Mouse (Mus musculus) MEL (cell line): Measurements from ENCODE around the gene Abcd1. TPM values are rescaled to one million over a fixed set of nuclear protein-coding genes. Genes with fewer than 3 reads are reported as not detected.

ENCODE experiments used
- DNase-seq: peaks from one replicate; pipeline ENCODE4 v3.0.0; 2011; ENCODE audit warnings: low read depth, low spot score
- H3K27ac ChIP-seq: 2 replicates; pipeline ENCODE4 v1.5.1; 2012; ENCODE audit warnings: low read depth, mild to moderate bottlenecking, control low read depth, low read length, moderate library complexity; ENCODE audit not compliant: control insufficient read depth
- H3K27me3 ChIP-seq, 2 experiments: fragments of 150-350 bp in 1 of 2; sonication (generic) in 1 of 2; 2 replicates each; pipeline ENCODE4 v1.6.1; 2012; ENCODE audit warnings: low read length in 2 of 2, mild to moderate bottlenecking in 2 of 2, improper control_type of control experiment in 1 of 2, moderate library complexity in 1 of 2; ENCODE audit not compliant: insufficient read depth in 2 of 2, control insufficient read depth in 1 of 2
- H3K36me3 ChIP-seq, 2 experiments: 2 replicates each; pipeline ENCODE4 v1.6.1; 2012 to 2014; ENCODE audit warnings: low read length in 2 of 2, improper control_type of control experiment in 1 of 2, inconsistent platforms in 1 of 2, mild to moderate bottlenecking in 1 of 2; ENCODE audit not compliant: insufficient read depth in 2 of 2, control insufficient read depth in 1 of 2
- H3K4me1 ChIP-seq, 2 experiments: fragments of 150-350 bp in 1 of 2; sonication (generic) in 1 of 2; 2 replicates each; pipeline ENCODE4 v1.6.1; 2012; ENCODE audit warnings: low read length in 2 of 2, improper control_type of control experiment in 1 of 2, mild to moderate bottlenecking in 1 of 2; ENCODE audit not compliant: insufficient read depth in 2 of 2, control insufficient read depth in 1 of 2
- H3K4me3 ChIP-seq, 2 experiments: fragments of 150-350 bp in 1 of 2; sonication (generic) in 1 of 2; 2 replicates each; pipeline ENCODE4 v1.5.1; 2012; ENCODE audit warnings: low read depth in 2 of 2, low read length in 2 of 2, mild to moderate bottlenecking in 2 of 2, moderate library complexity in 2 of 2, control low read depth in 1 of 2, improper control_type of control experiment in 1 of 2; ENCODE audit not compliant: control insufficient read depth in 1 of 2, insufficient read depth in 1 of 2
- H3K79me2 ChIP-seq: 2 replicates; pipeline ENCODE4 v1.6.1; 2012; ENCODE audit warnings: mild to moderate bottlenecking, low read length, moderate library complexity; ENCODE audit not compliant: control insufficient read depth, poor library complexity, insufficient read depth
- H3K9ac ChIP-seq: 2 replicates; pipeline ENCODE4 v1.6.1; 2012; ENCODE audit warnings: low read depth, mild to moderate bottlenecking, control low read depth, low read length, moderate library complexity; ENCODE audit not compliant: control insufficient read depth, poor library complexity, severe bottlenecking
- H3K9me3 ChIP-seq: fragments of 150-350 bp; sonication (generic); replicated peaks from 2 replicates; pipeline ENCODE4 v1.6.1; 2012; ENCODE audit warnings: mild to moderate bottlenecking, low read length, improper control_type of control experiment, moderate library complexity; ENCODE audit not compliant: insufficient read depth
- CHD2 ChIP-seq: IDR thresholded peaks from 2 replicates; pipeline ENCODE4 v1.6.1; 2011; ENCODE audit warnings: low read length, improper control_type of control experiment
- CTCF ChIP-seq, 3 experiments: IDR thresholded peaks in 2 of 3; conservative IDR thresholded peaks in 1 of 3; 2 replicates each; pipeline ENCODE4 v1.5.1; 2011 to 2012; ENCODE audit warnings: low read length in 3 of 3, low read depth in 2 of 3, mild to moderate bottlenecking in 2 of 3, improper control_type of control experiment in 1 of 3, inconsistent platforms in 1 of 3, mixed read lengths in 1 of 3, moderate library complexity in 1 of 3; ENCODE audit not compliant: control insufficient read depth in 1 of 3, insufficient read depth in 1 of 3, poor library complexity in 1 of 3, severe bottlenecking in 1 of 3
- E2F4 ChIP-seq: IDR thresholded peaks from 2 replicates; pipeline ENCODE4 v1.6.1; 2011; ENCODE audit warnings: low read depth, low read length, improper control_type of control experiment, borderline replicate concordance
- ELF1 ChIP-seq: IDR thresholded peaks from 2 replicates; pipeline ENCODE4 v1.6.1; 2014; ENCODE audit warnings: low read depth, mild to moderate bottlenecking, inconsistent platforms, low read length, improper control_type of control experiment, moderate library complexity
- GABPA ChIP-seq: IDR thresholded peaks from 2 replicates; pipeline ENCODE4 v1.6.1; 2012; ENCODE audit warnings: low read depth, mild to moderate bottlenecking, inconsistent platforms, low read length, improper control_type of control experiment, moderate library complexity
- GATA1 ChIP-seq: IDR thresholded peaks from 2 replicates; pipeline ENCODE4 v1.6.1; 2011; ENCODE audit warnings: low read depth, low read length, improper control_type of control experiment
- KAT2A ChIP-seq: conservative IDR thresholded peaks from 2 replicates; pipeline ENCODE4 v1.6.1; 2012; ENCODE audit warnings: low read depth, low read length, improper control_type of control experiment, inconsistent platforms
- MEF2A ChIP-seq: IDR thresholded peaks from 2 replicates; pipeline ENCODE4 v1.6.1; 2014; ENCODE audit warnings: low read depth, mild to moderate bottlenecking, inconsistent platforms, low read length, improper control_type of control experiment; ENCODE audit not compliant: poor library complexity, insufficient replicate concordance, severe bottlenecking; ENCODE audit errors: extremely low read depth
- MXI1 ChIP-seq: IDR thresholded peaks from 2 replicates; pipeline ENCODE4 v1.6.1; 2011; ENCODE audit warnings: mild to moderate bottlenecking, low read depth, low read length, improper control_type of control experiment
- MYC ChIP-seq: IDR thresholded peaks from 2 replicates; pipeline ENCODE4 v1.6.1; 2011; ENCODE audit warnings: low read depth, mild to moderate bottlenecking, low read length, improper control_type of control experiment, moderate library complexity
- NELFE ChIP-seq: IDR thresholded peaks from 2 replicates; pipeline ENCODE4 v1.6.1; 2011; ENCODE audit warnings: low read depth, low read length, improper control_type of control experiment
- NRF1 ChIP-seq: IDR thresholded peaks from 2 replicates; pipeline ENCODE4 v1.6.1; 2014; ENCODE audit warnings: low read depth, mild to moderate bottlenecking, inconsistent platforms, low read length, improper control_type of control experiment, moderate library complexity; ENCODE audit not compliant: poor library complexity, insufficient read depth, severe bottlenecking
- POLR2AphosphoS2 ChIP-seq: IDR thresholded peaks from 2 replicates; pipeline ENCODE4 v1.6.1; 2011; ENCODE audit warnings: low read length, improper control_type of control experiment
- RCOR1 ChIP-seq: IDR thresholded peaks from 2 replicates; pipeline ENCODE4 v1.6.1; 2012; ENCODE audit warnings: low read depth, mild to moderate bottlenecking, inconsistent platforms, low read length, improper control_type of control experiment
- SIN3A ChIP-seq: IDR thresholded peaks from 2 replicates; pipeline ENCODE4 v1.6.1; 2012; ENCODE audit warnings: low read length, improper control_type of control experiment, inconsistent platforms
- TBP ChIP-seq: IDR thresholded peaks from 2 replicates; pipeline ENCODE4 v1.8.0; 2011; ENCODE audit warnings: low read depth, low read length, improper control_type of control experiment
- ZC3H11A ChIP-seq: IDR thresholded peaks from 2 replicates; pipeline ENCODE4 v1.6.1; 2012; ENCODE audit warnings: low read depth, mild to moderate bottlenecking, inconsistent platforms, low read length, improper control_type of control experiment
- ZKSCAN1 ChIP-seq: IDR thresholded peaks from 2 replicates; pipeline ENCODE4 v1.6.1; 2012; ENCODE audit warnings: low read depth, mild to moderate bottlenecking, inconsistent platforms, low read length, improper control_type of control experiment, moderate library complexity
- ZNF384 ChIP-seq: IDR thresholded peaks from 2 replicates; pipeline ENCODE4 v1.6.1; 2012; ENCODE audit warnings: low read depth, mild to moderate bottlenecking, inconsistent platforms, low read length, improper control_type of control experiment
- polyA plus RNA-seq, 2 experiments: library from polyadenylated mRNA; stranded (reverse) in 1 of 2; unstranded in 1 of 2; fragments of >175 nt in 1 of 2; fragments of >200 nt in 1 of 2; gene quantifications; 2 replicates each; pipeline versions ENCODE4 v1.2.1 to v1.2.4; 2012; ENCODE audit warnings: low replicate concordance in 2 of 2, low read depth in 1 of 2; ENCODE audit not compliant: insufficient read length in 2 of 2, insufficient read depth in 1 of 2, missing spikeins in 1 of 2
- total RNA-seq: library from RNA; depleted of rRNA; stranded (reverse); fragments of 300-350 nt; gene quantifications from 2 replicates; pipeline ENCODE4 v1.2.3, GENCODE M21; 2012; rRNA removed

The Abcd1 gene
- total and polyA plus RNA-seq, 3 experiments: 4.8 to 17.3 TPM; not detected in 1

GRCm38 (mm10) chrX:73786364-73787224 lies 70.2 kb downstream of the Abcd1 start, which contains the start of the genes Idh3g and Ssr4 (continued):
- peak; percentile 7 to 28 (median 9); a peak in 1 of 6 replicates for TF ChIP-seq CTCF (IDR thresholded peaks at IDR 0.05 in 2 of 3, conservative IDR thresholded peaks at IDR 0.05 in 1 of 3; ENCODE audit: control insufficient read depth in 1 of 3, insufficient read depth in 1 of 3, low read depth in 2 of 3, low read length in 3 of 3, poor library complexity in 1 of 3, severe bottlenecking in 1 of 3)
- no peak for TF ChIP-seq GATA1
- TF ChIP-seq KAT2A: no peak; the same call in 1 of the 2 replicates
- TF ChIP-seq NELFE: peak; percentile 74
- TF ChIP-seq GABPA: no peak
- TF ChIP-seq E2F4: no peak
- peak; percentile 84 for TF ChIP-seq ELF1
- TF ChIP-seq ZC3H11A: no peak
- TF ChIP-seq ZNF384: no peak
- TF ChIP-seq ZKSCAN1: no peak
- TF ChIP-seq SIN3A: peak; percentile 56
- 0 out of 2 replicates have a peak, but pooled peaks have one; percentile 69 for TF ChIP-seq POLR2AphosphoS2
- TF ChIP-seq MEF2A: no peak
- TF ChIP-seq TBP: peak; percentile 60; the same call in 1 of the 2 replicates
- no peak for TF ChIP-seq RCOR1
- TF ChIP-seq MYC: peak; percentile 80
- peak; percentile 97 for TF ChIP-seq CHD2
- TF ChIP-seq MXI1: peak; percentile 80
- TF ChIP-seq NRF1: peak; percentile 88

- DNase-seq: no peak
- H3K36me3 ChIP-seq: peaks cover 6 to 20% of the 10 kb centered on the region in 2 experiments; a peak in 3 of 4 replicates
- H3K4me3 ChIP-seq: peak overlapping the region; percentile 68 to 88
- no peaks in the 10 kb centered on the region for H3K9me3 ChIP-seq
- H3K79me2 ChIP-seq: peaks cover 57% of the 10 kb centered on the region
- 0 out of 2 replicates have a peak, but pooled peaks have one; percentile 45 for TF ChIP-seq POLR2AphosphoS2
- no peak for TF ChIP-seq CHD2
- no peaks in the 10 kb centered on the region for H3K27me3 ChIP-seq
- peak overlapping the region; percentile 93 for H3K9ac ChIP-seq
- peaks cover 0 to 18% of the 10 kb centered on the region in 2 experiments; a peak in 3 of 4 replicates for H3K4me1 ChIP-seq
- peak overlapping the region; percentile 66 for H3K27ac ChIP-seq
These were observed 70.8 kb downstream of the Abcd1 start for GRCm38 (mm10) chrX:73787225-73787558.

Other genes with a start within 250 kb of the Abcd1 start
- gene Bgn, start 233.0 kb upstream of the Abcd1 start, total RNA-seq: not detected in 2 replicates
- gene Bgn, start 233.0 kb upstream of the Abcd1 start, polyA plus RNA-seq: not detected
- not detected in 2 replicates for gene Atp2b3, start 213.5 kb upstream of the Abcd1 start, total RNA-seq
- not detected for gene Atp2b3, start 213.5 kb upstream of the Abcd1 start, polyA plus RNA-seq
- 3.4 and 4.7 TPM in 2 replicates for gene Dusp9, start 77.2 kb upstream of the Abcd1 start, total RNA-seq
- gene Dusp9, start 77.2 kb upstream of the Abcd1 start, polyA plus RNA-seq: 1 to 10 TPM in 1 of 2 experiments, not detected in 1; 5.2 TPM
- not detected in 2 replicates for gene Pnck, start 56.5 kb upstream of the Abcd1 start, total RNA-seq
- under 1 TPM in 1 of 2 experiments, not detected in 1; 0.11 TPM for gene Pnck, start 56.5 kb upstream of the Abcd1 start, polyA plus RNA-seq
- 4.9 and 5.4 TPM in 2 replicates for gene Slc6a8, start 43.4 kb upstream of the Abcd1 start, total RNA-seq
- 10 to 100 TPM in 1 of 2 experiments, not detected in 1; 11.9 TPM for gene Slc6a8, start 43.4 kb upstream of the Abcd1 start, polyA plus RNA-seq
- 156 and 164 TPM in 2 replicates for gene Bcap31, start 422 bp upstream of the Abcd1 start, total RNA-seq
- 100 to 1,000 TPM in 1 of 2 experiments, not detected in 1; 214 TPM for gene Bcap31, start 422 bp upstream of the Abcd1 start, polyA plus RNA-seq
- gene Plxnb3, start 40.5 kb downstream of the Abcd1 start, total RNA-seq: not detected in 2 replicates
- under 1 TPM in 1 of 2 experiments, not detected in 1; 0.10 TPM for gene Plxnb3, start 40.5 kb downstream of the Abcd1 start, polyA plus RNA-seq
- gene Srpk3, start 57.8 kb downstream of the Abcd1 start, total RNA-seq: 0.20 and 0.31 TPM in 2 replicates
- gene Srpk3, start 57.8 kb downstream of the Abcd1 start, polyA plus RNA-seq: under 1 TPM in 1 of 2 experiments, not detected in 1; 0.17 TPM
- gene Idh3g, start 70.3 kb downstream of the Abcd1 start, total RNA-seq: 232 and 248 TPM in 2 replicates
- gene Idh3g, start 70.3 kb downstream of the Abcd1 start, polyA plus RNA-seq: 100 to 1,000 TPM in 1 of 2 experiments, not detected in 1; 296 TPM
- 256 and 283 TPM in 2 replicates for gene Ssr4, start 70.4 kb downstream of the Abcd1 start, total RNA-seq
- 100 to 1,000 TPM in 1 of 2 experiments, not detected in 1; 343 TPM for gene Ssr4, start 70.4 kb downstream of the Abcd1 start, polyA plus RNA-seq
- gene Pdzd4, start 108.4 kb downstream of the Abcd1 start, total RNA-seq: 0.46 and 0.49 TPM in 2 replicates
- 1 to 10 TPM in 1 of 2 experiments, not detected in 1; 2.7 TPM for gene Pdzd4, start 108.4 kb downstream of the Abcd1 start, polyA plus RNA-seq
- 0.10 and 0.35 TPM in 2 replicates for gene Avpr2, start 175.5 kb downstream of the Abcd1 start, total RNA-seq
- gene Avpr2, start 175.5 kb downstream of the Abcd1 start, polyA plus RNA-seq: under 1 TPM in 1 of 2 experiments, not detected in 1; 0.49 TPM
- gene L1cam, start 179.5 kb downstream of the Abcd1 start, total RNA-seq: 0.52 and 0.73 TPM in 2 replicates
- gene L1cam, start 179.5 kb downstream of the Abcd1 start, polyA plus RNA-seq: under 1 TPM in 1 of 2 experiments, not detected in 1; 0.96 TPM
- 9.6 and 10.3 TPM in 2 replicates for gene Arhgap4, start 205.3 kb downstream of the Abcd1 start, total RNA-seq
- gene Arhgap4, start 205.3 kb downstream of the Abcd1 start, polyA plus RNA-seq: 10 to 100 TPM in 1 of 2 experiments, not detected in 1; 24.5 TPM
- 155 and 174 TPM in 2 replicates for gene Naa10, start 205.3 kb downstream of the Abcd1 start, total RNA-seq
- 100 to 1,000 TPM; 253 to 417 TPM for gene Naa10, start 205.3 kb downstream of the Abcd1 start, polyA plus RNA-seq
- 18.8 and 22.7 TPM in 2 replicates for gene Renbp, start 214.3 kb downstream of the Abcd1 start, total RNA-seq
- gene Renbp, start 214.3 kb downstream of the Abcd1 start, polyA plus RNA-seq: 10 to 100 TPM in 1 of 2 experiments, not detected in 1; 38.0 TPM
- 53.6 and 60.0 TPM in 2 replicates for gene Hcfc1, start 249.8 kb downstream of the Abcd1 start, total RNA-seq
- gene Hcfc1, start 249.8 kb downstream of the Abcd1 start, polyA plus RNA-seq: 100 to 1,000 TPM in 1 of 2 experiments, 10 to 100 TPM in 1; 40.8 to 146 TPM